Mouse (Mus musculus) G1E (cell line): Measurements from ENCODE around the gene Cgn. TPM values are rescaled to one million over a fixed set of nuclear protein-coding genes. Genes with fewer than 3 reads are reported as not detected.

ENCODE experiments used
- ATAC-seq: 2 replicates; pipeline ENCODE4 v1.8.0; 2016; ENCODE audit warnings: mild to moderate bottlenecking; ENCODE audit not compliant: insufficient number of reproducible peaks, poor library complexity, low FRiP score, severe bottlenecking; ENCODE audit errors: extremely low read depth
- DNase-seq: peaks from one replicate; pipeline ENCODE4 v3.0.0; 2012; ENCODE audit warnings: low spot score
- H3K27me3 ChIP-seq: 2 replicates; pipeline ENCODE4 v1.6.1; 2012; ENCODE audit warnings: mild to moderate bottlenecking, low read length, inconsistent platforms; ENCODE audit not compliant: insufficient read depth
- H3K36me3 ChIP-seq: replicated peaks from 2 replicates; pipeline ENCODE3; 2012; ENCODE audit warnings: mild to moderate bottlenecking, inconsistent platforms
- H3K4me1 ChIP-seq: 2 replicates; pipeline ENCODE4 v1.6.1; 2012; ENCODE audit warnings: low read depth, low read length, inconsistent platforms, mixed read lengths; ENCODE audit not compliant: insufficient read depth
- H3K4me3 ChIP-seq: 2 replicates; pipeline ENCODE4 v1.5.1; 2012; ENCODE audit warnings: low read depth, mild to moderate bottlenecking, inconsistent platforms, low read length, moderate library complexity, mixed read lengths
- H3K9me3 ChIP-seq: replicated peaks from 2 replicates; pipeline ENCODE4 v1.6.1; 2012; ENCODE audit warnings: inconsistent platforms
- CTCF ChIP-seq: IDR thresholded peaks from 2 replicates; pipeline ENCODE4 v1.5.1; 2012; ENCODE audit warnings: low read depth, low read length, inconsistent platforms, mixed read lengths
- GATA1 ChIP-seq: IDR thresholded peaks from 2 replicates; pipeline ENCODE4 v1.6.1; 2012; ENCODE audit warnings: borderline replicate concordance, low read length, inconsistent platforms, mixed read lengths
- GATA2 ChIP-seq: IDR thresholded peaks from 2 replicates; pipeline ENCODE4 v1.6.1; 2012; ENCODE audit warnings: low read depth, low read length, inconsistent platforms, borderline replicate concordance
- POLR2AphosphoS5 ChIP-seq: IDR thresholded peaks from 2 replicates; pipeline ENCODE4 v1.6.1; 2012; ENCODE audit warnings: low read depth, low read length, inconsistent platforms; ENCODE audit not compliant: insufficient replicate concordance
- TAL1 ChIP-seq: conservative IDR thresholded peaks from 2 replicates; pipeline ENCODE4 v1.6.1; 2012; ENCODE audit warnings: low read depth, low read length, inconsistent platforms, mixed read lengths
- polyA plus RNA-seq: library from polyadenylated mRNA; stranded (reverse); fragments of >175 nt; gene quantifications from 2 replicates; pipeline ENCODE4 v1.2.3, GENCODE M21; 2012
- total RNA-seq, 2 experiments: library from RNA; stranded (forward) in 1 of 2; stranded (reverse) in 1 of 2; fragments of 200-1000 nt in 1 of 2; fragments of >200 nt in 1 of 2; fragmentation: Nextera tagmentation in 1 of 2; gene quantifications; 2 replicates each; pipeline ENCODE4 v1.2.3; 2014 to 2017

Gene Cgn
- not detected in 2 replicates for total RNA-seq (2014; fragmentation: Nextera tagmentation)
- 0.11 and 0.12 TPM in 2 replicates for total RNA-seq (2017)
- polyA plus RNA-seq, result 0.01 TPM in 1 of 2 replicates, not detected in the other

DNA sequence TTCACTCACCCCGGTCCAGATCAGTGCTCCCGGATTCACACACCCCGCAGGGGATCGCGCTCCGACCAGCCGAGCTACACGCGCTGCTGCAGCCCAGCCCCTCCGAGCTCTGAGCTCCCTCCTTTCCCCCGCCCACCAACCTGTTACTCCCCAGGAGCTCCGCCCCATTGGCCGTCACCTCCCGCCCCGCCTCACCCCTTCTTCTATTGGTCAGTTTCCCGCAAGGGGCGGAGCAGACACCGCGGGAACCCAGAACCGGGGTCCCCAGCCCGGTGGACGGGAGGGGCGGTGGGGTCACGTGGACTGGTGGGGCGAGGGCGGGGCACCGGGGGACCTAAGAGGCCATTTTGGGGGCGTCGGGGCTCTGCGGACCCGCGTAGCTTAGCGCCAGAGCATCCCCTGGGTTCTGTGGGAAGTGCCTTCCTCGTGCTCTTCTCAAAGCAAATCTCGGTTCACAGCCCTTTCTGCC lies at the start of gene Cgn:
Gene Cgn (minus strand): TSS at position 126 of the 469 bp plus-strand sequence.
- no peaks in the 10 kb centered on the region for H3K36me3 ChIP-seq
- H3K4me3 ChIP-seq, result peak within 1 kb of the TSS; percentile 66
- peaks cover 57% of the 10 kb centered on the region for H3K27me3 ChIP-seq
- peak; percentile 53 for DNase-seq
- H3K9me3 ChIP-seq, result no peaks in the 10 kb centered on the region
- TF ChIP-seq CTCF (no peak), TAL1 (no peak), POLR2AphosphoS5 (no peak)
- ATAC-seq, result peak; percentile 59
- H3K4me1 ChIP-seq, result peaks cover 15% of the 10 kb centered on the region

GRCm38 (mm10) chr3:94835396-94835795 lies 49.1 kb upstream of the Cgn start:
- no peak for TF ChIP-seq CTCF
- no peak for TF ChIP-seq TAL1
- no peak for TF ChIP-seq GATA1
- TF ChIP-seq GATA2, result no peak
- TF ChIP-seq POLR2AphosphoS5, result no peak
- no peak overlapping the region for H3K4me3 ChIP-seq
- ATAC-seq (no peak), DNase-seq (no peak)
- H3K27me3 ChIP-seq, result peaks cover 8% of the 10 kb centered on the region
- H3K9me3 ChIP-seq, result no peaks in the 10 kb centered on the region
- H3K36me3 ChIP-seq, result peaks cover 5% of the 10 kb centered on the region
- peaks cover 26% of the 10 kb centered on the region for H3K4me1 ChIP-seq

DNA sequence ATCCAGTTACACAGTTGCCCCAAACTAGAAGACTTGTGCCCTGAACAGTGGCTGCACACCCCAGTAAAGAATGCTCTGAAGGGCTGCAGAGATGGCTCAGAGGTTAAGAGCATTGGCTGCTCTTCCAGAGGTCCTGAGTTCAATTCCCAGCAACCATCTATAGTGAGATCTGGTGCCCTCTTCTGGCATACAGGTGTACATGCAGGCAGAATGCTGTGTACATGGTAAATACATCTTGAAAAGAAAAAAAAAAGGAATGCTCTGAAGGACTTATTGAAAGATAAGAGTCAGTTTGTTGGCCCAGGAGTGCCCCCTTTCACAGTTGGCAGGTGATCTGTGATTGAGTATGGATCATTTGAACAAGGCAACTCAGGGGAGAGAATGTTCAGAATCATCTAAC lies 47.1 kb upstream of the Cgn start:
- ATAC-seq, result no peak
- no peak for DNase-seq
- no peak overlapping the region for H3K4me3 ChIP-seq
- no peak for TF ChIP-seq TAL1
- no peak for TF ChIP-seq GATA2
- TF ChIP-seq GATA1, result no peak
- no peak for TF ChIP-seq POLR2AphosphoS5
- TF ChIP-seq CTCF, result no peak
- peaks cover 14% of the 10 kb centered on the region for H3K27me3 ChIP-seq
- H3K36me3 ChIP-seq, result no peaks in the 10 kb centered on the region
- H3K4me1 ChIP-seq, result peaks cover 9% of the 10 kb centered on the region
- no peaks in the 10 kb centered on the region for H3K9me3 ChIP-seq

DNA sequence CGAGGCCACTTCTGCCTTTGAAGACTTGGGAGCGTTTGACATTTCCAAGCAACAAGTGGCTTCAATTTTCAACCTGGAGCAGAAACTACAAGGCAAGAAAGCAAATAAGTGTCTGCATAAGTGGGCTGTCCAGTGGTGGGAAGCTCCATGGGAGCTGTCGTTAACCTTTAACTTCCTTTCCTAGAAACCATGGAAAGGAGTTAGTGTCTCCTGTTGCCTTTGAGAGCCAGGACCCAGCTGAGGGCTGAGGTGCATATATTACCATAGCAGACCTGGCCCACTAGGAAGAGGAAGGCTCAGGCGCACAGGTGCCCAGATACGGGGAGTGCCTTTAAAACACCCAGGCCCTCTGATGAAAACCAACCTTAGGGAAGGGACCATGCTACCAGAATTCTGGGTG lies 46.4 kb upstream of the Cgn start:
- no peak for TF ChIP-seq GATA2
- TF ChIP-seq GATA1, result no peak
- no peak for TF ChIP-seq POLR2AphosphoS5
- no peak for TF ChIP-seq TAL1
- no peak for TF ChIP-seq CTCF
- Histone ChIP-seq H3K4me3 (no peak overlapping the region), H3K36me3 (no peaks in the 10 kb centered on the region), H3K27me3 (peaks cover 16% of the 10 kb centered on the region), H3K9me3 (peaks cover 2% of the 10 kb centered on the region; the same call in 1 of the 2 replicates), H3K4me1 (peaks cover 6% of the 10 kb centered on the region; the same call in 1 of the 2 replicates)
- DNase-seq, result no peak
- no peak for ATAC-seq

- Histone ChIP-seq H3K36me3 (no peaks in the 10 kb centered on the region), H3K4me1 (peaks cover 6% of the 10 kb centered on the region; the same call in 1 of the 2 replicates), H3K4me3 (no peak overlapping the region), H3K9me3 (peaks cover 4% of the 10 kb centered on the region; the same call in 1 of the 2 replicates), H3K27me3 (peaks cover 20% of the 10 kb centered on the region)
- DNase-seq, result no peak
- TF ChIP-seq TAL1 (no peak), GATA1 (no peak), GATA2 (no peak), CTCF (no peak), POLR2AphosphoS5 (no peak)
- no peak for ATAC-seq
These were observed 45.8 kb upstream of the Cgn start for GRCm38 (mm10) chr3:94832100-94832499.

DNA sequence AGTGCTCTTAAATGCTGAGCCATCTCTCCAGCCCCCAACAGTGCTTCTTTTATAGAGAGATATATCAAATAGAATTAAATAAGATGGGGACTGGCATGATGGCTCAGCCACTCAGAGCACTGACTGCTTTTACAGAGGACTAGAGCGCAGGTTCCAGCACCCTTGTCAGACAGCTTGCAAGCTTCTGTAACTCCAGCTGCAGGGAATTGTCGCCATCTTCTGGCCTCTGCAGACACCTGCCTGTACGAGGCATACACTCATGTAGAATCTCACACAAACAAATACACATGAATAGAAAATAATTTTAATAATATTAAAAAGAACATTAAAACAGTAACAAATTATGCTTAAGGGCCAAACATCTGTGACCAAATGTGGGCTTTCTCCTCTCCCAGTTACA lies 37.8 kb upstream of the Cgn start:
- DNase-seq (no peak), ATAC-seq (no peak)
- H3K4me1 ChIP-seq, result no peaks in the 10 kb centered on the region
- no peak for TF ChIP-seq GATA2
- no peak for TF ChIP-seq CTCF
- TF ChIP-seq GATA1, result no peak
- no peak for TF ChIP-seq TAL1
- no peak for TF ChIP-seq POLR2AphosphoS5
- H3K36me3 ChIP-seq, result no peaks in the 10 kb centered on the region
- H3K9me3 ChIP-seq, result peaks cover 4% of the 10 kb centered on the region; the same call in 1 of the 2 replicates
- peaks cover 19% of the 10 kb centered on the region for H3K27me3 ChIP-seq
- no peak overlapping the region for H3K4me3 ChIP-seq
